Mouse (Mus musculus) frontal cortex, adult 2 months (tissue): ENCODE measurements around the gene Olfr463. TPM values are rescaled to one million over a fixed set of nuclear protein-coding genes. Genes with fewer than 3 reads are reported as not detected.
A peak's percentile ranks its signal among the peaks of the same experiment; 100 is the strongest.

Experiments
- DNase-seq, 2 experiments: peaks; one replicate each; pipeline ENCODE4 v3.0.0; 2022; ENCODE audit warnings: low spot score in 1 of 2; ENCODE audit errors: extremely low spot score in 1 of 2
- polyA plus RNA-seq: library from polyadenylated mRNA; depleted of rRNA; stranded (reverse); fragments of >200 nt; gene quantifications from 2 replicates; pipeline ENCODE4 v1.2.3, GENCODE M21; 2012; rRNA removed

Gene Olfr463
- not detected in 2 replicates for polyA plus RNA-seq

- DNase-seq: no peak
Observed at GRCm38 (mm10) chr11:87897287-87897686, at the start of gene Olfr463. Gene Olfr463 (minus strand): TSS chr11:87897387.

DNA sequence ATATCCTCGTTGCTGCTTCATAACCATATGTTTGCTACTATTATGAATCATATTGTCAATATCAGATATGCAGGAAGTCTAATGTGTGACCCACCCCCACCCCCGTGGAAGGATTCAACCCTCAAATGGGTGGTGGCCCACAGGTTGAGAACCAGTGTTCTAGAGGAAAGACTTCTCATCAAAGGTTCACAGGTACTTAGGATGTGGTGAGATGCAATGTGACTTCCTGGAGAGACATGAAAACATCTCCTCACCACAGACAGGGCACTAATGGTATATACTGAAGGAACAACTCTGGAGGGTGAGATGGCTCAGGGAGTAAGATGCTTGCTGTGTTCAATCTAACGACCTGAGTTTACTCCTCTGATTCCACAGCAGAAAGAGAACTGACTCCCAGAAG is 38.3 kb upstream of the Olfr463 start:
- DNase-seq: no peak

DNA sequence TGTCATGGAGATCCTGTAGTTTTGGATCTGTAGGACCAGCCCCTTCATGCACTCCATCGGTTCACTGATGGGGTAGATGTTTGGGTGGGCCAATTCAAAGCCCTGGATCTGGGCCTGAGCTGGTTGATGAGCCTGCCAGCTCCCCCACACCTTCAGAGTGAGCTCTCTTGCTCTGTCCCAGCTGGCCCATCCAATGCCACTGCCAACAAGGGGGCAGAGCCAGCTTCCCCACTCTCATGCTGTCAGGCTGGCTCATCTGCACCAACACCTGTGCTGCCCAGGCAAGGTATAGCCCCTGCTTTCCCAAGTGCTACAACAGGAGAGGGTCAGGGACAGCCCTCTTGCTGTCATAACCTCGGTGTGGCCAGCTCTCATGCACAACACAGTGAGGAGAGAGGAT is 36.5 kb upstream of the Olfr463 start:
- DNase-seq: no peak

DNA sequence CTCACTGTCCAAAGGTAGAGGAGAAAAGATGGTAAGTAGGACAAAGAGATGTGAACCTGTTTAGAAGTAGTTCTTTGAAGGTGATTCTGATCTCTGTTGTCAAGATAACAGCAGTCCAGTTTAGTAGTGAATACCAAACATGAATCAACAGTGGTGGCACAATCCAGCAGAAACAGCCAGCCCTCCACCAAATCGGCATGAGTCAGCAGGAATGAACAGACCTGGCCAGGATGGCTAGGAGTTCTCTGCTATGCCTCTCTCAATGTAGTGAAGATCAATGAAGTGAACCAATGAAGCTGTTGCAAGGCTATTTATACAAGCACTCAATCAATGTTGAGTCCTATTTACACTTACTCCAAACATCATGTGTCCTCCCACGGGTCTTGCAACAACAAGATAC is 33.2 kb upstream of the Olfr463 start:
- no peak for DNase-seq

GRCm38 (mm10) chr11:87920966-87921365 is 23.8 kb upstream of the Olfr463 start, which contains the start of gene Olfr464:
Gene Olfr464 (minus strand): TSS chr11:87920967.
- DNase-seq: no peak

- DNase-seq: peak; percentile 41 to 66
Observed at GRCm38 (mm10) chr11:87920301-87920700, 23.1 kb upstream of the Olfr463 start.

DNA sequence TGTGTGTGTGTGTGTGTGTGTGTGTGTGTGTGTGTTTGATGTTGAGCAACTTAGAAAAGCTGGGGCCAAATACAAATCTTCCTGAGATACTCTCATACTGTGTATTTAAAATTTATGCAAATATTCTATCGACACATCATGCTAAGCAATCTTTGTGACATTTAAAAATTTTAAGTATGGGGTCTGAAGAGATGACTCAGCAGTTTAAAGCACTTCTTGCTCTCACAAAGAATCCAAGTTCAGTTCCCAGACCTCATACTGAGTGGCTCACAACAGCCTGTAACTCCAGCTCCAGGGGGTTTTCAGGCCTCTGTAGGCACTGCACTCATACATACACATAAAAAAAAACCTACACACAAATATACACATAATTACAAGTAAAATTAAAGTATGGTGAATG is 18.8 kb upstream of the Olfr463 start:
- no peak for DNase-seq

- no peak for DNase-seq
Observed at GRCm38 (mm10) chr11:87904331-87904730, 7.1 kb upstream of the Olfr463 start.

- no peak for DNase-seq
Observed at GRCm38 (mm10) chr11:87892168-87892567, 5.0 kb downstream of the Olfr463 start, which contains the start of gene Olfr462. Gene Olfr462 (minus strand): TSS chr11:87892268.

- no peak for DNase-seq
Observed at GRCm38 (mm10) chr11:87884856-87885255, 12.3 kb downstream of the Olfr463 start.

DNA sequence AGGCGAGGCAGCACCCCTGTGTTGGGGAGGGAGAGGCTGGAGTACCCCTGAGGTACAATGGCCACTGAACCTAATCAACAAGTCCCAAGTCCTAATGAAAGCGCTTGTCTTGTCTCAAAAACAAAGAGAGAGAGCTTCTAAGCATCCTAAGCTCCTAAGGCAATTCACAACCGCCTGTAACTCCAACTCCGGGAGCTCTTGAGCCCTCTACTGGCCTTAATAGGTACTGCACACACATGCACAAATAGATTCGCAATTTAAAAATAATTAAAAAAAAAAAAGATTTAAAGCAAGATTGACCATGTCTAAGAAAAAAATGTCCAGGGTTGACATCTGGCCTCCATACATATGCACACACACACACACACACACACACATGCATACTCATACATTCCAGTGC is 13.7 kb downstream of the Olfr463 start:
- no peak for DNase-seq

DNA sequence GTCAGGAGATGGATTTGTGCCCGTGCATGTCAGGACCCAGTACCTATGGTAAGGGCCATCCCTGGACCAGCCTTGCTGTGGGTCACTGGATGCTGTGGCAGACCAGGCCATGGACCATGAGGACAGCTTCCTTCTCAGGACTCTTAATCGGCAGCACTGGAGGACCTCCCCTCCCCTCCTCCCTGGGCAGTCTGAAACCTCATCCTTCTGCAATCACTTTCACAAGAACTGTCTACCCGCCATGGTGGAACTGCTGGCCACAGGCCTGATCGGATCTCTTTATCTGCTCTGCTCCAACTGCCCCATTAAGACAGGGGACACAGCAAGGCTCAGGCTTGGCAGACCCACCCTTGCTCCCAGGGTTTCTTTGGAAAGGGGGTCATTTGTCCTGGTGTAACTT is 15.5 kb downstream of the Olfr463 start:
- DNase-seq: no peak

GRCm38 (mm10) chr11:87879826-87880225 is 17.4 kb downstream of the Olfr463 start:
- DNase-seq: no peak

DNA sequence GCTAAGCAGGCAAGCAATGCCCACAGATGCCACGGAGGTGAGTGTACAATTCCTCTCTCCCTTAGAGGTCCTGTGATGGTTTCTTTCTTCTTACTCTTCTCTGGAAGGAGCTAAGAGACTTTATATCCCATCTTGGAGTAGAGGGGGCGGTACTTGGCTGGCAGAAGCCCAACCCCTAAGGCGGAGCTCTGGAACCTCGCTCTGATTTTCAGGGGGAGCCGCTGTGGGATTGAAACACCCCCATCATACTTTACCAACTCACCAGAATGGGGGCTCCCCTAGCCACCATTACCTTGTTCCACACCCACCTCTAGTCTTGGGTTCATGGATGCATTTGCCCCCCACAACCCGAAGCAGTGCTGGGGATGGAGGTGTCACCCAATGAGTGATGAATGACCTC is 21.8 kb downstream of the Olfr463 start, which contains the start of gene Epx:
TSS of gene Epx (minus strand) at position 101 of the 400 bp plus-strand sequence.
- DNase-seq: no peak

DNA sequence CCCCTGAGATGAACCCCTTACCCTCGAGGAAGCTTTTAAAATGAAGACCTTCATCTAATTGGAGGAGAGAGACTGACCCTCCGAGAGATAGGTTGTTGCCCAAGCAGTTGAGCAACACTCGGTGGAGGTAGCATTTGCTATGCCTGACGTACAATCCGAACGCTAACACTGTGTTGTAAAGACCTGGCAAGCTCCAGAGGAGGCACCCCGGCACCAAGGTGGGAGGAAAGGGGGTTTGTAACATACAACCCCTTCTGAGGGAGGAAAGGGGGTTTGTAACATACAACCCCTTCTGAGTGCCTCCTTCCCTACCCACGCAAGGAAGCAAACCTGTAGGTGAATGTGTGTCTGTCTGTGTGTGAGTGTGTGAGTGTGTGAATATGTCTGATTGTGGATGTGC is 25.4 kb downstream of the Olfr463 start:
- no peak for DNase-seq

- DNase-seq: no peak
Observed at GRCm38 (mm10) chr11:87870096-87870495, 27.1 kb downstream of the Olfr463 start.

DNA sequence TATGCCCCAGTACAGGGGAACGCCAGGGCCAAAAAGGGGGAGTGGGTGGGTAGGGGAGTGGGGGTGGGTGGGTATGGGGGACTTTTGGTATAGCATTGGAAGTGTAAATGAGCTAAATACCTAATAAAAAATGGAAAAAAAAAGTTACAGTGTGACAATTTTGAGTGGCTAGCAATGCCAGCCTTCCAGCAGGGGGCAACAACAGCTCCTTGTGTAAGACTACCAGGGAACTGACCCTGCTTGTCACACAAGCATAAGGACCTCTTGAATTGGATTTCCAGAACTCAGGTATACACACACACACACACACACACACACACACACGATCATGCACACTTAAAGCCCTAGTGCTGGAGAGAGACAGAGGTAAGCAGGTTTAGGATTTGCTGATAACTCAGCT is 30.3 kb downstream of the Olfr463 start:
- peak in 1 of 2 experiments; percentile 50 for DNase-seq

- DNase-seq: no peak
Observed at GRCm38 (mm10) chr11:87862805-87863204, 34.4 kb downstream of the Olfr463 start.

DNA sequence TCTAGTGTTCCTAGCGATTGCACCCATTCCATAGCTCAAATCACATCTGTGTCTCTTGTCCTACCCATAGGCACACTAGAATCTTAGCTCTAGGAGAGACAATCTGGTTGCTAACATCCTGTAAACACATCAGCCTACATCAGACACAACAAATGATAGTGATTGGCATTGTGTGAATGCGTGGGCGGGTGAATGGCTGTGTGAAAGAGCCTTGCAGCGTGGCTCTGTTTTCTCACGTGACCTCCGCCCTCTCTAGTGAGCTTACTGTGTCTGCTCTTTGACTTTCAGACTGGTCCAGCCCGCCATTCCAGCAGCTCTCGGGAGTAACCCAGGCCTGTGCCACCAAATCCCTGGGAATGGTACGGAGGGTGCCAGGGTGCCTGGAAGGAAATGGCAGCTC is 36.8 kb downstream of the Olfr463 start:
- peak in 1 of 2 experiments; percentile 8 for DNase-seq

DNA sequence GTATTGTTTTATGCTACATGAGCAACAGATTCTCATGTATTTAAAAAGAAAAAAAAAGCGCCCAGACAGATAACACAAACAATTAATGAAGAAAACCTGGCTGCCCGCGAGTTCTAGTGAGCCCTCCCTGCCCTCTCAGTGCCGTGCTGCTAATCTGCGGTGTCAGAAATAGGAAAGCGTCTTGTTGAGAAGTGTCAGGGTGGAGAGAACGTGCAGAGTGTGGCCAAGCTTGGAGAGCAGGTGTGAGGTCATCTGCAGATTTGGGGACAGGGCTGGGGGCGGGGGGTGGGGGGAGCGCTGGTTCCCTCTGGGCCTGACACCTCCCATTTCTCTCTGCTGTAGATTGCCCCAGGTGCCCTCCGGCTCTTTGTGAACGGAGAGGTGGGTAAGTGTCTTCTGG is 37.9 kb downstream of the Olfr463 start:
- DNase-seq: no peak

- no peak for DNase-seq
Observed at GRCm38 (mm10) chr11:87854550-87854949, 42.6 kb downstream of the Olfr463 start.

DNA sequence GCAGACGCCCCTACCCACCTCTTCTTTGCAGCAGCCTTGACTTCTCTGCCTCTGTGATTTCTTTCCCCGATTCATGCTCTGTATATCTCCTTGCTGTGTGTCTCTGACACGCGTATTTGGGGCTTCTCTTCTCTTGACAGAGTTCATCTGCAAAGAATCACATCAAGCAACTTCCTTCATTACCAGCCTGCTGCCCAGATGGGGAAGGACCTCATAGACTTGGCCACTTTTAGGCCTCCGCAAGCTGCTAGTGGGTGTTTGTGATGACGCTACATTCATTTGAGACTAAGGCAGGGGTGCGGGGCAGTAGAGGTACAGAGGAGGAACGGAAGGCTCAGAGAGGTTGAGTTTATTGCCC is 43.6 kb downstream of the Olfr463 start:
- peak; percentile 15 to 46 for DNase-seq
